Mouse (Mus musculus): Measurements from ENCODE around the gene Sema7a. TPM values are rescaled to one million over a fixed set of nuclear protein-coding genes. Genes with fewer than 3 reads are reported as not detected.

The Sema7a gene
- total RNA-seq, 2 experiments from 2014 or later, result 26.0 to 30.1 TPM

DNA sequence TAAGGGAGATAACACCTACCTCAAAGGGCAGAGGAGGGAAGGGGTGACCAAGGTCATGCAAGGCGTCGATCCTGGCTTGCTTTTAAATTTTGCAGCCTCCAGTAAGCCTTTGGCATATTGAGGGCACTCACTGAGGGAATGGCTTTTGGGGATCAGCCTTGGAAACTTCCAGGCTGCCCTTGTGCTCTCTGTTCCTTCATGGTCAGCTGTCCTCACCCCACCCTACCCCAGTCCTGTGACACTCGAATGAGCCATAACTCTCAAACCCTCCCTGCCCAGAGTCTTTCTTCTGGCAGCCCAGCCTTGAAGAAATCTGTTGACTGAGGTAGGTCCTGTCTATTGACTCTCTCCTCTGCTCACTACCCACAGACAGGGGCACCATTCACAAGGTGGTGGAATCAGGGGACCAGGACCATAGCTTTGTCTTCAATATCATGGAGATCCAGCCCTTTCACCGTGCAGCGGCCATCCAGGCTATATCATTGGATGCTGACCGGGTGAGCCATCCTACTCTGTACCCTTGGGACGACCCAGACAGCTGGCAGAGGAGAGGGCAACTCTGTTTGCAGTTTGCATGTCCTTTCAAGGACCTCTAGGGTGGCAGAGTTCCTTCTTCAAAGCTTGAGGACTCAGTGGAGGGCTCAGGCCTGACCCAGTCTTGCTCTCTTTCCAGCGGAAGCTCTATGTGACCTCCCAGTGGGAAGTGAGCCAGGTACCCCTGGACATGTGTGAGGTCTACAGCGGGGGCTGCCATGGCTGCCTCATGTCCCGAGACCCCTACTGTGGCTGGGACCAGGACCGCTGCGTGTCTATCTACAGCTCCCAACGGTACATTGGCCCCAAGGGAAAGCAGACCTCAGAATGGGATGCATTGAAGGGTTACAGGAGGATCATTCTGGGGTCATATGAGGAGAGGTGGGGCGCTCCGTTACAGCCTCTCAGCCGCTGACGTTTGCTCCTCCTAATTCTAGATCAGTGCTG lies 20.3 kb downstream of the Sema7a start:
- DNase-seq, result no peak

DNA sequence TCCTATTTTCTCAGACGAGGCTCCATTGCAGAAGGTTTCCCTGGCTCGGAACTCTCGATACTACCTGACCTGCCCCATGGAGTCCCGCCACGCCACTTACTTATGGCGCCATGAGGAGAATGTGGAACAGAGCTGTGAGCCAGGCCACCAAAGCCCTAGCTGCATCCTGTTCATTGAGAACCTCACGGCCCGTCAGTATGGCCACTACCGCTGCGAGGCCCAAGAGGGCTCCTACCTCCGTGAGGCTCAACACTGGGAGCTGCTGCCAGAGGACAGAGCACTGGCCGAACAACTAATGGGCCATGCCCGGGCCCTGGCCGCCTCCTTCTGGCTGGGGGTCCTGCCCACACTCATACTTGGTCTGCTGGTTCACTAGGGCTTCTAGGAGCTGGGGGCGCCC lies 21.3 kb downstream of the Sema7a start:
- no peak for DNase-seq

DNA sequence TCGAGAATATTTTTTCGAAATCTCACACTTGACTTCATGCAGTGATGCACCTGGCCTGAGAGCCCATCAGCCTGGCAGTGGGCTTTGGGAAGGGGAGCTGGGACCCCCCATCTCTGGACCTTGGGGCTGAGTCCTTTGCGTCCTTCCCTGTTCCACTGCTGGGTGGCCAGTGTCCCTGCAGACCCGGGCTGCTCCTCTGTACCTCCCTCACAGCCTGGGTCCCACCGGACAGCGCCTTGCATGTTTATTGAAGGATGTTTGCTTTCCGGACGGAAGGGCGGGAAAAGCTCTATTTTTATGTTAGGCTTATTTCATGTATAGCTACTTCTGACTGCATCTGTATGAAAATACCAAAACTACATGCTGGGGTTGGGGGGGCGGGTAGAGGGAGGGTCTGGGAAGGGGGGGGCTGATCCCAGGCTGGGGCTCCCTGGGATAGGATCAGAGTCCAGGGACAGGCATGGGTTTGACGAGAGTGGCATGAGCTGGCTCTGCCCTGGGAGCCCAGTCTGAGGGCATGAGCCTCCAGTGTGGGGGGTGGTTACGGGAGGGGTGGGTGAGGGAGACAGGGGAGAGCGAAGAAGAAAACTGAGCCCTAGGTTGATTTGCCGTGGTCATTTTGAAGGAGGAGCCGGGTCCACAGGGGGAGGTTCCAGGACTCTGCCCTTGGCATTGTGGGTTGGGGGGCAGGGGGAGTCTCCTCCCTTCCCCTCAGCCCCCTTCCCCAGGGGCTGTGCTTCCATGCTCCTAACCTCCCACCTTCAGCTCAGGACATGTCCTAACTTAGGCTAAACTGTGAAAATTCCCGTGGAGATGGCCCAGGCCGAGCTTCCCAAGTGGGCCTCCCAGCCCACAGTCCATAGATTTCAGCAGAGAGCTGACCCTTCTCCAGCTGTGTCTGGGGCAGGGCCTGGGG lies 22.2 kb downstream of the Sema7a start:
- no peak for DNase-seq

DNA sequence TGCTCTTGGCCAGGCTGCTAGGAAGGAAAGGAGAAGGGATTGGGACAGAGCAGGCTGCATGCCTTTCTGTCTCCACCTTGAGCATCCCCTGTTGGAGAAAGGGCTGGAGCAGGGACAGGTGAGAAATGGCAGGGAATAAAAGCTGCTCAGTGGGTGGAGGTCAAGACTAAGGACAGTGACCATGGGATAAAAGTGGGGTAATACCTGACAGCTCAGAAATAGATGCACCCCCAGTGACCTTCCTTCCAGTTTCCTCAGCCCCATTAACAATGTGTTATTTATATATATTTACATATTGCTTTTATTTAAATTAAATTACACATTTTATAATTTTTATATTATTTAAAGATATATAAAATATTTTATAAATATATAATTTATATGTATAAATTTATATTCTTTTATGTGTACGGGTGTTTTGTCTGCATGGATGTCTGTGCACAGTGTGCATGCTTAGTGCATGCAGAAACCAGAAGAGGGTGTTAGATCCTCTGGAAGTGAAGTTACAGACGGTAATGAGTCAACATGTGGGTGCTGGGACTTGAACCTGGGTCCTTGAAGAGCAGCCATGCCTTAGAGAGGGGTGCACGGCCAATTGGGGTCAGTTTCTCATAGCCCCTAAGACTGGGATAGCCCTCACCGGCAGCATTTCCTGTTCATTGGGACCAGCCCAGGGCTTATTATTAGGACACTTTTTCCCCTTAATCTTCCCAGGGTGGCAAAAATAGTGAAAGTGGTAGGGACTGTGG lies 23.5 kb downstream of the Sema7a start:
- no peak for DNase-seq

DNA sequence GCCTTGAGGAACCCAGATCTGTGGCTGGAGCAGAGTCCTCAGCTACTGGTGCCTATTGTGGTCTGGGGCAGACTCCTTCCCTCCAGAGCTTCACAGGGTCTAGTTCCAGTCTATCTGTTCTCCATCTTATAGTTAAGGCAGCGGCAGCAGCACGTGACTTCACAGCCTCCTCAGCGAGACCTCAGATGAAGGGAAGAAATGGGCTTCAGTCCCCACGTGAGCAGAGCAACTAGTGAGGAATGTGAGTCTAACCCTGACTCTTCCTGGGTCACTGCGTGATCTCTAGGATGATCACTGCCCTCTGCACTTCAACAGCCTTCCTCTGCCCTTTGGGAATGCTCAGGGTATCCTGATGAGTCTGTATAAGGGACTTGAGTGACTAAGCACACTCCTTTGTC lies 24.1 kb downstream of the Sema7a start:
- no peak for DNase-seq

GRCm38 (mm10) chr9:57964528-57965250 lies 24.8 kb downstream of the Sema7a start:
- DNase-seq, result no peak

DNA sequence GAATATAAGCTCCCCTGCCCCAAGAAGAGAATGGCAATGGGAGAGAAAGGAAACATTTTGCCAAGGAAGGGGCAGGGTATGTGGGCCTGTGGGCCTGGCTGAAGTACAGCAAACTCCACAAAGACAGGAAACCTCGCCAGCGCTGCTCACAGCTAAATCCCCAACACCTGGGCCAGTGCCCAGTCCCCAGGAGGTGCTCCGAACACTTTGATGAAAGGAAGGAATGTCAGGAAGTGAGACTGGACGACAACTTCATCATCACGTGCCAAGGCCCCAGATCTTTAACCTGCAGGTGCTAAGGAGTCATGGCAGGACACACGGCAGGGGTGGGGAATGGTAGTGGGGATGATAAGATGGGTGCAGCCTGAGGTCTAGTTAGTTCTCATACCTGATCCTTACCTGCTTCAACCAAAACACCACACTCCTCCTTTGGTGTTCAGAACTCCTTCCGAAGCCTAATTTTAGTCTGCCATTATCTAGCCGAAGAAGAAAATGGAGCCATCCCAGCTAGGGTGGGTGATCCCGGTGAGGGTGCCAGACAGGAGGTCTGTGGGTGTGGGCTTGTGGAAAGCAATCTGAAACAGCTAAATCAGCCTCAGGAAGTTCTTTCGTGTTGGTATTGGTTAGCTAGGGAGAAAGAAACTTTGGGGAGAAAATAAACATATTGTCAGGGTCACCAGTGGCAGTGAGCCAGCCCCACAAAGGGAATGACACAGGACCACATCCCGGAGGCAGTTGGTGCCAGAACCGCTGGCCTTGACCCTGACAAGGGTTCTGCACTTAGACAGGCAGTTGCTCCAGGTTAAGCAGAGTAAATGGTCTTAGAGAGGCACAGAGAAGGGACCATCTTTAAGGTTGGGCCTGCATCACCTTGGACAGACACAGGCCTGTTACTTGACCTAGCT lies 25.6 kb downstream of the Sema7a start:
- DNase-seq, result peak; percentile 42

GRCm38 (mm10) chr9:57967237-57967960 lies 27.5 kb downstream of the Sema7a start:
- peak; percentile 83 for DNase-seq

- DNase-seq, result no peak
Observed at GRCm38 (mm10) chr9:57968166-57968771, 28.4 kb downstream of the Sema7a start.

DNA sequence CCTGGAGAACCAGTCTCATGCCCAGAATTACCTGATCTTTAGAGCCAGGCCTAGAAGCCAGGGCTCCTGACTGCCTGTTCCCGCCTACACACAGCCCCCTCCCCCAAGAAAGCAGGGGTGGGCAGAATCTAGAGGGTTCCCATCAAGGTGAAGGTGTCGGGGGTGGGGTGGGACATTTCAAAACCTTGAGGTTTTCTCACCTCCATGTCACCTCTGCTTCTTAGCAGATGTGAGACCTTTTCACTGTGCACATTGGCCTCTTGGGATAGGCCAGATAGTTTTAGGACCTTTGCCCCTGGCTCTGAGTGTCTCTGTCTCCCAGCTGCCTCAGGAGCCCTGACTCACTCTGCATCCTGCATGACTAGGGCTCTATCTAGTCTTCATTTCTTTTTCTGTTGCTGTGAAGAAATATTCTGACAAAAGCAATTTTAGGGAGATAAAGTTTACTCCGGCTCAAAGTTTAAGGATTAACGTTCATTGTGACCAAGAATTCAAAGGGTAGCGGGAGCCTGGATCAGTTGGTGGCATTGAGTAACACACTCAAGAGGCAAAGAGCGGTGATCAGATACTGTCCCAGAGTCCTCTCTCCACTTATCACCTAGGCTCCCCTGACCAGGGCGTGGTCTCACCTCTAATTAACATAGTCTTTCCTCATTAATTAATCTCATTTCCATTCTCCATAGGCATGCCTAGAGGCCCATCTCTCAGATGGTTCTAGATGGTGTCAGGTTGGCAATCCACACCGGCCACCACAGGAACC lies 29.1 kb downstream of the Sema7a start:
- no peak for DNase-seq

DNA sequence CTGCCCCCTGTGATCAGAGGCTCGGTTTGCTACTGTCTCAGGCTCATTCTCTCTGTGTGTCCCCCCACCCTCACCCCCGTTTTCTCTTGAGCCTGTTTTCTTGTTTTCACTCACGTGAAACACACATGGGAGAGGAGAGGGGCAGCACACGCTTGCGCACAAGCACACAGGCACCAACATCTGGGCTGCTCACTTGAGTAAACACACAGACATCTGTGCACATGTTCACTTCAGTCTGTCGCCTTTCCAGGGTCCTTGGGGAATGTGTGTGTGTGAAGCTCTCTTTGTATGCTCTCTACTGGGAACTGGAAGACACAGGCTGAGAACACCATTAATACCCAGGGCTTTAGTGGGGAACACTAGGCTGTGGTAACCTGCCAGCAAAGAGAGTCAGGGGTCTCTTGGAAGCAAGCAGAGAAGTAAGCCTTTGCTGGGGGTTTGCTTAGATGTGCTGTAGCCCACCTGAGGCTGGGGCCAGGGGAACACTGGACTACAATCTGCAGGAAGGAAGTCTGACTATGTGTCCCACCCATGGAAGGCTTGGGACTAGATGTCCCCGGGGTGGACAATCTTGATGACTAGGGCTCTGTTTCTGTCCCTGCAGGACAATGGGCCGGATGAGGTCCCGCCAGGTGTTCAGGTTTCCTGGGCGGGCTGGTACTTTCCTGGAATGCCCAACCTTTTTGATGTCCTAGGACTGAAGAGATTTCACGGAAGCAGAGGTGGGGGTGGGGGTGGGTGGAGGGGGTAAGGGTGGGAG lies 30.0 kb downstream of the Sema7a start:
- DNase-seq, result peak; percentile 33

GRCm38 (mm10) chr9:57971413-57971812 lies 31.5 kb downstream of the Sema7a start:
- DNase-seq, result no peak

DNA sequence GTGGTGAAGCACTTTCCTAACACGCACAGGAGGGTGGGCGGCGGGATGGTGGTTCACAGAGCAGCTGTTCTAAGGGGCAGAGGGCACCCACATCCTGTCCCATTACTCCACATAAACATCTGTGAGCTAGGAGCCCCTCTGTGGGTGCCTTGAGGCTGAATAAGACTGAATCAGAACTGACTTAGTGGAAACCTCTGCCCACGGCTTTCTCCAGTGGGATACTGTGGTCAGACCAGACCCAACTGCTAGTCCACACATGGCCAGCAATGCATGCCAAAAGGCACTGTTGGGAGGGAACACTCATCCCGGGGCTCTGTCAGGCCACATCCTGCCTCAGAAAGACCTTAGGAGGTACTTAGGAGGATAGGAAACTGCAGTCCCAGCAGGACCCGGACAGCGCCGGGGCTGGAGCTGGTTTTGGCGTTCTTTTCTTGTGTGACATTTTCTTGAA lies 32.3 kb downstream of the Sema7a start:
- peak; percentile 38 for DNase-seq

GRCm38 (mm10) chr9:57972776-57973439 lies 33.0 kb downstream of the Sema7a start:
- DNase-seq, result no peak

GRCm38 (mm10) chr9:57973440-57974066 lies 33.6 kb downstream of the Sema7a start:
- no peak for DNase-seq

DNA sequence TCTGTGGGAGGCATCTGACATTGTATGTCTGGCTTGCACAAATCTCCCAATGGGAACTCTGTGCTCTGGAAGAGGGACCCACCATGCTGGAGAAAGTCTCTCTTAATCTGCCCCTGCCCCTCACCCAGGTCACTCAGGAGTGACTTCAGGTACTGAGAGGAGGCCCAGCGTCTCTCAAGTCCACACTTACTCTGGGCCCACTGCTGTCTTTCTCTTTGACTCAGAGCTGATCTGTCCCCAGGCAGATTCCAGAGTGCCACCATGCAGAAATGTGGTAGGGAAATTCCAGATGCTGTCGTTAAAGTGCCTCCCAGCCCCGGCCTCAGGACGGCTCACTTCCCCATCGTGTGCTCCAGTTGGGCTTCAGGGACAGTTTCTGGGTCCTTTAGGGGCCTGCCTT lies 34.3 kb downstream of the Sema7a start:
- DNase-seq, result no peak

All from heart, postnatal 4 days (tissue).